Mouse (Mus musculus) kidney, postnatal 10 days (tissue): ENCODE data around the gene Cyp4a32.

Experiments used
- DNase-seq: peaks from one replicate; pipeline ENCODE4 v3.0.0; 2021; ENCODE audit warnings: mixed read lengths

Gene Cyp4a32

GRCm38 (mm10) chr4:115657104-115657866, 56.5 kb downstream of the Cyp4a32 start:
- peak; percentile 72 for DNase-seq

GRCm38 (mm10) chr4:115657867-115658249, 57.1 kb downstream of the Cyp4a32 start:
- no peak for DNase-seq

- DNase-seq, result peak; percentile 2
Measured at GRCm38 (mm10) chr4:115659190-115659589, 58.4 kb downstream of the Cyp4a32 start.
